Mouse (Mus musculus): ENCODE results near the gene Abtb2.

DNA sequence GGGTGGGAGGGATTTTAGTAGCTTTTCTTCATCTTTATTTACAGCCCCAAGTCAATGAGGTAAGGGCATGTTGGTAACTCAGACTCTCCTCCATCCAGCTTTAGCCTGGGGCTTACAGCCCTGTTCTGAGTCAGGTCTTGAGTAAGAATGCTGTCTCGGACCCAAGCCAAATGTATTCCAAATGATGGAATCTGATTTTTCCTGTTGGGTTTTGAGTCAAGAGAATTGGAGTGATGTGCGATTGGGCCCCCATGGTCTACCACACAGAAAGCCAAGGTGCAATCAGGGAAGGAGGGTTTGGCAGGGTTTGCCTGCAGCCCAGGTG is 66.8 kb downstream of the Abtb2 start:
- TF ChIP-seq CTCF (IDR thresholded peaks at IDR 0.05) (no peak), POLR2A (IDR thresholded peaks at IDR 0.05; ENCODE audit: insufficient read depth, low read depth, low read length) (no peak)
